Mouse (Mus musculus) bone marrow macrophage, adult 2 months (primary cell): ENCODE data around the gene Eif6.
A peak's percentile ranks its signal among the peaks of the same experiment; 100 is the strongest.

Experiments used
- CTCF ChIP-seq: IDR thresholded peaks from 2 replicates; pipeline ENCODE4 v1.5.1; 2012; ENCODE audit warnings: low read depth, mild to moderate bottlenecking, low read length, moderate library complexity
- POLR2A ChIP-seq: IDR thresholded peaks from 2 replicates; pipeline ENCODE4 v1.6.1; 2012; ENCODE audit warnings: mild to moderate bottlenecking, low read depth, low read length, borderline replicate concordance

- TF ChIP-seq CTCF: peak; percentile 95
- no peak for TF ChIP-seq POLR2A
These were observed 14.8 kb downstream of the Eif6 start for GRCm38 (mm10) chr2:155811821-155812396.
